11 mouse cellular contexts compared by ENCODE assay signal in the genomic region with DNA sequence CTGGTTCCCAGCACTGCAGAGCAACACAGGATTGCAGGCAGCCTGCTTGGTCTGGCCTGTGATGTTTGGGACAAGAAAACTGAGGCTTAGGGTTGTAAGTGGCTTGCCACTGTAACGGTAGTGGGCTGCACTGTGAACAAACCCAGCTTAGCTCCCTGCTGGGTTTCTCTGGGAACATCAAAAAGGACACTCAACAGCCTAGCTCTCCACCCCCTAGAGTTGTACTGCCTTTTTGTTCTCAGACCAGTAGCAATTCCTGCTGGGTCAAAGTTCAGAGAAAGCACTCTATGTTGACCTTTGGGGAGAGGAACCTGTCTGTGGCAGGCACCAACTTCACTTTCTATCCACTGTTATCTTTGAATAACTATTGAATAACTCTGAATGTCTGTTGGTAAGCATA. TPM values are rescaled to one million over a fixed set of nuclear protein-coding genes. Genes with fewer than 3 reads are reported as not detected.
DNase-seq lines count a peak whose midpoint lies in the region; ATAC-seq and TF ChIP-seq lines count a peak whose summit lies in the region.
"Had no signal": no experiment of that assay in that cellular context is flagged by ENCODE, and none has a peak within 500 bp of the region (broad histone marks: within the 10 kb centered on the region; RNA-seq: fewer than 3 reads in every experiment).

No protein-coding gene starts in this region.

- DNase-seq in heart, adult 11 months = peak; percentile 66
- DNase-seq in heart, adult 8-10 months (ENCODE audit: low spot score) = no peak
- no peak for DNase-seq in ES-E14 (ENCODE audit: low read depth, low spot score)
- no peak for DNase-seq in adrenal gland, adult 8-10 months
- DNase-seq in cerebellum, adult 2 months = no peak
- DNase-seq in embryo, embryonic 11 days = no peak
- DNase-seq: heart, postnatal 10 days had no signal

- 0% methylated on average over 1 of the region's 1 CpGs for WGBS in hindbrain, embryonic 13.5 days
- WGBS in midbrain, embryonic 15.5 days = 0% methylated on average over 1 of the region's 1 CpGs
- 24% methylated on average over 1 of the region's 1 CpGs for WGBS in cerebellum, adult 2 months

- peak overlapping the region; percentile 86 for H3K4me2 ChIP-seq in hindbrain, embryonic 13.5 days
- H3K4me2 ChIP-seq in midbrain, embryonic 15.5 days = peak overlapping the region; percentile 79

- H3K36me3 ChIP-seq in ES-E14 (ENCODE audit: control insufficient read depth, insufficient read depth, low read length, poor library complexity, severe bottlenecking) = no peaks in the 10 kb centered on the region
- H3K36me3 ChIP-seq in hindbrain, embryonic 13.5 days = 0 out of 2 replicates have a peak, but pooled peaks cover 2% of the 10 kb centered on the region
- no peaks in the 10 kb centered on the region for H3K36me3 ChIP-seq in midbrain, embryonic 15.5 days (replicated peaks)

- no peak for TF ChIP-seq CTCF in cerebellum, adult 2 months (IDR thresholded peaks at IDR 0.05; ENCODE audit: borderline replicate concordance, insufficient read depth, low read depth, low read length)

- H3K27me3 ChIP-seq in hindbrain, embryonic 13.5 days = 0 out of 2 replicates have a peak, but pooled peaks cover 3% of the 10 kb centered on the region
- no peaks in the 10 kb centered on the region for H3K27me3 ChIP-seq in midbrain, embryonic 15.5 days (replicated peaks)
- H3K27me3 ChIP-seq in cerebellum, adult 2 months (ENCODE audit: control insufficient read depth, insufficient read depth, low read length) = no peaks in the 10 kb centered on the region; the same call in 1 of the 2 replicates

- H3K4me1 ChIP-seq in ES-E14 (ENCODE audit: control insufficient read depth in 2 of 2, insufficient read depth in 2 of 2, low read length in 2 of 2, poor library complexity in 1 of 2) = peaks cover 7 to 22% of the 10 kb centered on the region in 2 experiments; a peak in 3 of 4 replicates
- H3K4me1 ChIP-seq in hindbrain, embryonic 13.5 days (replicated peaks) = peaks cover 48% of the 10 kb centered on the region
- peaks cover 32% of the 10 kb centered on the region for H3K4me1 ChIP-seq in midbrain, embryonic 15.5 days
- H3K4me1 ChIP-seq in cerebellum, adult 2 months (ENCODE audit: control insufficient read depth, insufficient read depth, low read length) = 0 out of 2 replicates have a peak, but pooled peaks cover 6% of the 10 kb centered on the region

- peak overlapping the region; percentile 28 to 70; a peak in 2 of 4 replicates for H3K4me3 ChIP-seq in ES-E14 (ENCODE audit: insufficient read depth in 1 of 2, low read depth in 1 of 2, low read length in 2 of 2, poor library complexity in 1 of 2, severe bottlenecking in 1 of 2)
- peak overlapping the region; percentile 85 for H3K4me3 ChIP-seq in hindbrain, embryonic 13.5 days
- H3K4me3 ChIP-seq in midbrain, embryonic 15.5 days = peak overlapping the region; percentile 65
- H3K4me3 ChIP-seq in cerebellum, adult 2 months (replicated peaks; ENCODE audit: insufficient read depth, low read depth, low read length) = no peak overlapping the region

- TF ChIP-seq POLR2A in cerebellum, adult 2 months (IDR thresholded peaks at IDR 0.05; ENCODE audit: borderline replicate concordance, insufficient read depth, low read length) = no peak

- ATAC-seq in hindbrain, embryonic 13.5 days (ENCODE audit: low FRiP score) = no peak
- ATAC-seq in midbrain, embryonic 15.5 days (replicated peaks) = no peak
- ATAC-seq: activated CD4-positive, CD25-positive, alpha-beta regulatory T cell, adult 4 months had no signal

- peak overlapping the region; percentile 68; the same call in 1 of the 2 replicates for H3K27ac ChIP-seq in ES-E14 (ENCODE audit: insufficient read depth, low read depth, low read length, poor library complexity, severe bottlenecking)
- H3K27ac ChIP-seq in hindbrain, embryonic 13.5 days = peak overlapping the region; percentile 97
- H3K27ac ChIP-seq in midbrain, embryonic 15.5 days = peak overlapping the region; percentile 91
- H3K27ac ChIP-seq in cerebellum, adult 2 months (ENCODE audit: insufficient read depth, low read length) = no peak overlapping the region
- H3K27ac ChIP-seq: macrophage had no signal

- H3K9me3 ChIP-seq in ES-E14 (ENCODE audit: control insufficient read depth, insufficient read depth, low read depth, low read length) = no peaks in the 10 kb centered on the region
- H3K9me3 ChIP-seq in hindbrain, embryonic 13.5 days = no peaks in the 10 kb centered on the region
- no peaks in the 10 kb centered on the region for H3K9me3 ChIP-seq in midbrain, embryonic 15.5 days

- in situ Hi-C loops in ES-E14 (cut with MboI; ENCODE audit: low sequenced_read_pairs in 2 of 2, unreplicated experiment in 2 of 2) = no loop called here

- no peak overlapping the region for H3K9ac ChIP-seq in ES-E14 (ENCODE audit: insufficient read depth, low read depth, low read length, poor library complexity, severe bottlenecking)
- H3K9ac ChIP-seq in hindbrain, embryonic 13.5 days = peak overlapping the region; percentile 98
- H3K9ac ChIP-seq in midbrain, embryonic 15.5 days = peak overlapping the region; percentile 73

TF ChIP-seq in ES-E14, 5 proteins besides CTCF, POLR2A, EP300 and RAD21:
- TF ChIP-seq CHD2 (IDR thresholded peaks at IDR 0.05; ENCODE audit: low read depth, low read length) = no peak
- TF ChIP-seq MAFK (IDR thresholded peaks at IDR 0.05; ENCODE audit: insufficient read depth, low read depth, low read length) = no peak
- TF ChIP-seq HCFC1 (IDR thresholded peaks at IDR 0.05; ENCODE audit: borderline replicate concordance, insufficient read depth, low read length) = no peak
- no peak for TF ChIP-seq ZNF384 (IDR thresholded peaks at IDR 0.05; ENCODE audit: low read depth, low read length)
- no peak for TF ChIP-seq ZC3H11A (IDR thresholded peaks at IDR 0.05; ENCODE audit: borderline replicate concordance, low read depth, low read length)
TF ChIP-seq in ES-E14: peak in this region for 0.

RNA-seq across cellular contexts. Expression of a gene that starts 2.0 kb away (rescaled TPM):
- total RNA-seq in heart, adult 8-10 months (2022) = under 1 TPM in 2 of 4 experiments, not detected in 2; 0.16 to 0.22 TPM
- total RNA-seq in ES-E14 (2012; rRNA removed) = 8.8 and 13.6 TPM in 2 replicates
- polyA plus RNA-seq in hindbrain, embryonic 13.5 days (2015; fragmentation: Nextera tagmentation; extraction: Ambion mirVana) = 39.1 and 39.6 TPM in 2 replicates
- polyA plus RNA-seq in midbrain, embryonic 15.5 days (2015; fragmentation: Nextera tagmentation; extraction: Ambion mirVana) = 44.0 and 44.8 TPM in 2 replicates
- 1 to 10 TPM; 2.3 to 2.8 (median 2.4) TPM for total RNA-seq in adrenal gland, adult 8-10 months (2022)
- polyA plus RNA-seq in cerebellum, adult 2 months (2012; rRNA removed) = 33.0 and 36.4 TPM in 2 replicates
- polyA plus RNA-seq: activated CD4-positive, CD25-positive, alpha-beta regulatory T cell, adult 4 months; macrophage had no signal

RNA-seq across cellular contexts. Expression of a gene that starts 16.1 kb away (rescaled TPM):
- 1 to 10 TPM; 5.3 to 7.8 (median 6.3) TPM for total RNA-seq in heart, adult 8-10 months (2022)
- 31.7 and 52.6 TPM in 2 replicates for total RNA-seq in ES-E14 (2012; rRNA removed)
- polyA plus RNA-seq in hindbrain, embryonic 13.5 days (2015; fragmentation: Nextera tagmentation; extraction: Ambion mirVana) = 7.8 and 11.1 TPM in 2 replicates
- polyA plus RNA-seq in midbrain, embryonic 15.5 days (2015; fragmentation: Nextera tagmentation; extraction: Ambion mirVana) = 6.4 and 9.8 TPM in 2 replicates
- total RNA-seq in adrenal gland, adult 8-10 months (2022) = 1 to 10 TPM; 4.3 to 7.4 (median 5.5) TPM
- polyA plus RNA-seq in cerebellum, adult 2 months (2012; rRNA removed) = 3.9 and 4.5 TPM in 2 replicates

RNA-seq across cellular contexts. Expression of a gene that starts 39.1 kb away (rescaled TPM):
- total RNA-seq in heart, adult 8-10 months (2022) = 100 to 1,000 TPM; 135 to 187 (median 158) TPM
- 87.2 and 114 TPM in 2 replicates for total RNA-seq in ES-E14 (2012; rRNA removed)
- 273 and 284 TPM in 2 replicates for polyA plus RNA-seq in hindbrain, embryonic 13.5 days (2015; fragmentation: Nextera tagmentation; extraction: Ambion mirVana)
- 324 and 331 TPM in 2 replicates for polyA plus RNA-seq in midbrain, embryonic 15.5 days (2015; fragmentation: Nextera tagmentation; extraction: Ambion mirVana)
- 100 to 1,000 TPM; 223 to 301 (median 278) TPM for total RNA-seq in adrenal gland, adult 8-10 months (2022)
- 691 and 692 TPM in 2 replicates for polyA plus RNA-seq in cerebellum, adult 2 months (2012; rRNA removed)
